ENCODE assay signal across 8 mouse cellular contexts in genomic region chr17:56304718-56305117, GRCm38 (mm10). TPM values are rescaled to one million over a fixed set of nuclear protein-coding genes. Genes with fewer than 3 reads are reported as not detected.
DNase-seq lines count a peak whose midpoint lies in the region; ATAC-seq and TF ChIP-seq lines count a peak whose summit lies in the region.

No protein-coding gene starts in this region.

- no peaks in the 10 kb centered on the region for H3K9me3 ChIP-seq in heart, postnatal 0 days (replicated peaks; ENCODE audit: control insufficient read depth, low read length)
- no peaks in the 10 kb centered on the region for H3K9me3 ChIP-seq in hindbrain, embryonic 15.5 days
- no peaks in the 10 kb centered on the region for H3K9me3 ChIP-seq in midbrain, embryonic 14.5 days (ENCODE audit: control insufficient read depth, low read length)

- peak overlapping the region; percentile 90 for H3K4me3 ChIP-seq in heart, postnatal 0 days (ENCODE audit: low read depth, low read length)
- H3K4me3 ChIP-seq in bone marrow macrophage, adult 2 months (ENCODE audit: insufficient read depth, low read length) = peak overlapping the region; percentile 85
- peak overlapping the region; percentile 66 for H3K4me3 ChIP-seq in hindbrain, embryonic 15.5 days
- peak overlapping the region; percentile 73 for H3K4me3 ChIP-seq in midbrain, embryonic 14.5 days (replicated peaks; ENCODE audit: low read depth, low read length)

- WGBS in heart, postnatal 0 days = 20% methylated on average over 11 of the region's 11 CpGs
- WGBS in hindbrain, embryonic 15.5 days = 13% methylated on average over 11 of the region's 11 CpGs
- WGBS in midbrain, embryonic 14.5 days = 11% methylated on average over 11 of the region's 11 CpGs

- no peak for ATAC-seq in heart, postnatal 0 days (ENCODE audit: insufficient read depth, low read depth)
- ATAC-seq in hindbrain, embryonic 15.5 days (ENCODE audit: low FRiP score, low read depth) = 0 out of 2 replicates have a peak, but pooled peaks have one; percentile 9
- ATAC-seq in midbrain, embryonic 14.5 days (ENCODE audit: low FRiP score, low TSS enrichment) = 0 out of 2 replicates have a peak, but pooled peaks have one; percentile 0
- no peak for ATAC-seq in granulocyte monocyte progenitor cell, adult 5-6 weeks (replicated peaks; ENCODE audit: poor library complexity, severe bottlenecking)

- peak overlapping the region; percentile 100 for H3K4me2 ChIP-seq in heart, postnatal 0 days (ENCODE audit: low read depth, low read length)
- peak overlapping the region; percentile 80 for H3K4me2 ChIP-seq in hindbrain, embryonic 15.5 days
- H3K4me2 ChIP-seq in midbrain, embryonic 14.5 days (ENCODE audit: low read length) = peak overlapping the region; percentile 86

- peak overlapping the region; percentile 57 for H3K9ac ChIP-seq in heart, postnatal 0 days (replicated peaks; ENCODE audit: low read depth, low read length)
- H3K9ac ChIP-seq in hindbrain, embryonic 15.5 days = peak overlapping the region; percentile 45
- H3K9ac ChIP-seq in midbrain, embryonic 14.5 days (replicated peaks; ENCODE audit: low read length) = peak overlapping the region; percentile 53; the same call in 1 of the 2 replicates

- H3K36me3 ChIP-seq in heart, postnatal 0 days (replicated peaks; ENCODE audit: control insufficient read depth, insufficient read depth, low read length) = 0 out of 2 replicates have a peak, but pooled peaks cover 8% of the 10 kb centered on the region
- H3K36me3 ChIP-seq in hindbrain, embryonic 15.5 days = no peaks in the 10 kb centered on the region
- H3K36me3 ChIP-seq in midbrain, embryonic 14.5 days (ENCODE audit: control insufficient read depth, insufficient read depth, low read length) = 0 out of 2 replicates have a peak, but pooled peaks cover 6% of the 10 kb centered on the region

- no peak for TF ChIP-seq POLR2A in bone marrow macrophage, adult 2 months (IDR thresholded peaks at IDR 0.05; ENCODE audit: borderline replicate concordance, low read depth, low read length)

- no peak overlapping the region for H3K27ac ChIP-seq in heart, postnatal 0 days (ENCODE audit: low read depth)
- no peak overlapping the region for H3K27ac ChIP-seq in bone marrow macrophage, adult 2 months (ENCODE audit: insufficient read depth, low read depth, low read length)
- no peak overlapping the region for H3K27ac ChIP-seq in hindbrain, embryonic 15.5 days (replicated peaks)
- no peak overlapping the region for H3K27ac ChIP-seq in midbrain, embryonic 14.5 days (replicated peaks; ENCODE audit: low read depth, low read length)

- no peak for TF ChIP-seq CTCF in heart, postnatal 0 days (IDR thresholded peaks at IDR 0.05; ENCODE audit: low read depth)
- no peak for TF ChIP-seq CTCF in bone marrow macrophage, adult 2 months (IDR thresholded peaks at IDR 0.05; ENCODE audit: low read depth, low read length)

- no peak for TF ChIP-seq EP300 in heart, postnatal 0 days (IDR thresholded peaks at IDR 0.05; ENCODE audit: low read depth)

- no peaks in the 10 kb centered on the region for H3K27me3 ChIP-seq in heart, postnatal 0 days (ENCODE audit: control insufficient read depth, insufficient read depth, low read length)
- no peaks in the 10 kb centered on the region for H3K27me3 ChIP-seq in hindbrain, embryonic 15.5 days
- H3K27me3 ChIP-seq in midbrain, embryonic 14.5 days (ENCODE audit: control insufficient read depth, insufficient read depth, low read length) = no peaks in the 10 kb centered on the region

- peaks cover 22% of the 10 kb centered on the region for H3K4me1 ChIP-seq in heart, postnatal 0 days (ENCODE audit: control insufficient read depth, insufficient read depth)
- peaks cover 6% of the 10 kb centered on the region for H3K4me1 ChIP-seq in bone marrow macrophage, adult 2 months (ENCODE audit: control insufficient read depth, insufficient read depth, low read length)
- H3K4me1 ChIP-seq in hindbrain, embryonic 15.5 days (replicated peaks) = peaks cover 17% of the 10 kb centered on the region
- H3K4me1 ChIP-seq in midbrain, embryonic 14.5 days (ENCODE audit: control insufficient read depth, insufficient read depth, low read length) = peaks cover 17% of the 10 kb centered on the region

- no peak for DNase-seq in heart, postnatal 0 days (ENCODE audit: low spot score)
- no peak for DNase-seq in heart, postnatal 4 days
- no peak for DNase-seq in midbrain, embryonic 14.5 days
- no peak for DNase-seq in lung, postnatal 14 days
- DNase-seq in right cerebral cortex, postnatal 10 days (ENCODE audit: low spot score in 2 of 2) = no peak

RNA-seq across cellular contexts. Expression of gene Uhrf1, which starts 1.6 kb away (rescaled TPM):
- 26.8 and 33.8 TPM in 2 replicates for total RNA-seq in heart, postnatal 0 days (2014; rRNA removed; ENCODE audit: low replicate concordance)
- 13.2 and 14.4 TPM in 2 replicates for polyA plus RNA-seq in heart, postnatal 0 days (2015; fragmentation: Nextera tagmentation; extraction: Ambion mirVana)
- 10 to 100 TPM; 71.8 to 76.7 TPM for total RNA-seq in heart, postnatal 4 days (2021)
- polyA plus RNA-seq in bone marrow macrophage, adult 2 months (2012; ENCODE audit: insufficient read depth, insufficient read length, missing spikeins) = 23.9 and 29.3 TPM in 2 replicates
- polyA plus RNA-seq in hindbrain, embryonic 15.5 days (2015; fragmentation: Nextera tagmentation; extraction: Ambion mirVana) = 29.7 and 31.9 TPM in 2 replicates
- polyA plus RNA-seq in midbrain, embryonic 14.5 days (2014; fragmentation: Nextera tagmentation; extraction: Ambion mirVana) = 11.3 and 21.5 TPM in 2 replicates
- total RNA-seq in granulocyte monocyte progenitor cell, adult 5-6 weeks (2014; fragmentation: Nextera tagmentation) = 149 and 159 TPM in 2 replicates
- 168 and 171 TPM in 2 replicates for total RNA-seq in granulocyte monocyte progenitor cell, adult 5-6 weeks (2017)

RNA-seq across cellular contexts. Expression of gene Arrdc5, which starts 4.6 kb away (rescaled TPM):
- total RNA-seq in heart, postnatal 0 days (2014; rRNA removed; ENCODE audit: low replicate concordance) = not detected in 2 replicates
- not detected in 2 replicates for polyA plus RNA-seq in heart, postnatal 0 days (2015; fragmentation: Nextera tagmentation; extraction: Ambion mirVana)
- not detected for total RNA-seq in heart, postnatal 4 days (2021)
- not detected in 2 replicates for polyA plus RNA-seq in bone marrow macrophage, adult 2 months (2012; ENCODE audit: insufficient read depth, insufficient read length, missing spikeins)
- not detected in 2 replicates for polyA plus RNA-seq in hindbrain, embryonic 15.5 days (2015; fragmentation: Nextera tagmentation; extraction: Ambion mirVana)
- not detected in 2 replicates for polyA plus RNA-seq in midbrain, embryonic 14.5 days (2014; fragmentation: Nextera tagmentation; extraction: Ambion mirVana)
- total RNA-seq in granulocyte monocyte progenitor cell, adult 5-6 weeks (2014; fragmentation: Nextera tagmentation) = not detected in 2 replicates
- not detected in 2 replicates for total RNA-seq in granulocyte monocyte progenitor cell, adult 5-6 weeks (2017)

RNA-seq across cellular contexts. Expression of gene Plin3, which starts 12.0 kb away (rescaled TPM):
- 76.8 and 78.5 TPM in 2 replicates for total RNA-seq in heart, postnatal 0 days (2014; rRNA removed; ENCODE audit: low replicate concordance)
- polyA plus RNA-seq in heart, postnatal 0 days (2015; fragmentation: Nextera tagmentation; extraction: Ambion mirVana) = 70.9 and 73.0 TPM in 2 replicates
- 10 to 100 TPM; 56.3 to 65.7 TPM for total RNA-seq in heart, postnatal 4 days (2021)
- polyA plus RNA-seq in bone marrow macrophage, adult 2 months (2012; ENCODE audit: insufficient read depth, insufficient read length, missing spikeins) = 40.4 and 44.1 TPM in 2 replicates
- 16.6 and 17.5 TPM in 2 replicates for polyA plus RNA-seq in hindbrain, embryonic 15.5 days (2015; fragmentation: Nextera tagmentation; extraction: Ambion mirVana)
- polyA plus RNA-seq in midbrain, embryonic 14.5 days (2014; fragmentation: Nextera tagmentation; extraction: Ambion mirVana) = 6.4 and 11.6 TPM in 2 replicates
- 17.0 and 19.3 TPM in 2 replicates for total RNA-seq in granulocyte monocyte progenitor cell, adult 5-6 weeks (2014; fragmentation: Nextera tagmentation)
- total RNA-seq in granulocyte monocyte progenitor cell, adult 5-6 weeks (2017) = 29.0 and 29.2 TPM in 2 replicates

RNA-seq across cellular contexts. Expression of gene Kdm4b, which starts 21.1 kb away (rescaled TPM):
- 61.8 and 80.4 TPM in 2 replicates for total RNA-seq in heart, postnatal 0 days (2014; rRNA removed; ENCODE audit: low replicate concordance)
- polyA plus RNA-seq in heart, postnatal 0 days (2015; fragmentation: Nextera tagmentation; extraction: Ambion mirVana) = 16.1 and 17.7 TPM in 2 replicates
- total RNA-seq in heart, postnatal 4 days (2021) = 10 to 100 TPM; 38.9 to 40.5 TPM
- 13.2 and 17.3 TPM in 2 replicates for polyA plus RNA-seq in bone marrow macrophage, adult 2 months (2012; ENCODE audit: insufficient read depth, insufficient read length, missing spikeins)
- 71.5 and 73.7 TPM in 2 replicates for polyA plus RNA-seq in hindbrain, embryonic 15.5 days (2015; fragmentation: Nextera tagmentation; extraction: Ambion mirVana)
- polyA plus RNA-seq in midbrain, embryonic 14.5 days (2014; fragmentation: Nextera tagmentation; extraction: Ambion mirVana) = 72.4 and 78.9 TPM in 2 replicates
- 7.7 and 13.3 TPM in 2 replicates for total RNA-seq in granulocyte monocyte progenitor cell, adult 5-6 weeks (2014; fragmentation: Nextera tagmentation)
- total RNA-seq in granulocyte monocyte progenitor cell, adult 5-6 weeks (2017) = 5.7 and 8.9 TPM in 2 replicates

RNA-seq across cellular contexts. Expression of gene Ticam1, which starts 28.1 kb away (rescaled TPM):
- total RNA-seq in heart, postnatal 0 days (2014; rRNA removed; ENCODE audit: low replicate concordance) = 12.3 and 13.8 TPM in 2 replicates
- polyA plus RNA-seq in heart, postnatal 0 days (2015; fragmentation: Nextera tagmentation; extraction: Ambion mirVana) = 4.4 and 4.6 TPM in 2 replicates
- total RNA-seq in heart, postnatal 4 days (2021) = 10 to 100 TPM; 10.3 to 10.8 TPM
- 13.5 and 17.6 TPM in 2 replicates for polyA plus RNA-seq in bone marrow macrophage, adult 2 months (2012; ENCODE audit: insufficient read depth, insufficient read length, missing spikeins)
- 1.3 and 1.8 TPM in 2 replicates for polyA plus RNA-seq in hindbrain, embryonic 15.5 days (2015; fragmentation: Nextera tagmentation; extraction: Ambion mirVana)
- 0.78 and 1.6 TPM in 2 replicates for polyA plus RNA-seq in midbrain, embryonic 14.5 days (2014; fragmentation: Nextera tagmentation; extraction: Ambion mirVana)
- total RNA-seq in granulocyte monocyte progenitor cell, adult 5-6 weeks (2014; fragmentation: Nextera tagmentation) = 8.2 and 14.5 TPM in 2 replicates
- 2.7 and 6.1 TPM in 2 replicates for total RNA-seq in granulocyte monocyte progenitor cell, adult 5-6 weeks (2017)

Comparison
In these comparisons a context has a peak if more than half of its experiments do, and no peak if none do; other contexts are left out.
1. ATAC-seq: peak in hindbrain, embryonic 15.5 days (single experiment) and midbrain, embryonic 14.5 days (single experiment); none in heart, postnatal 0 days (single experiment) and granulocyte monocyte progenitor cell, adult 5-6 weeks (single experiment).
2. Peak in every context shown above with its lines, with median percentiles within 50 percentile points of each other: H3K4me2 ChIP-seq, H3K4me3 ChIP-seq and H3K9ac ChIP-seq.